Mouse (Mus musculus) activated CD4-positive, CD25-positive, alpha-beta regulatory T cell, adult 9 weeks (primary cell): ENCODE measurements around the gene Prdx6. TPM values are rescaled to one million over a fixed set of nuclear protein-coding genes. Genes with fewer than 3 reads are reported as not detected.

Source experiments
- polyA plus RNA-seq: library from polyadenylated mRNA; unstranded; fragments of 100-300 nt; shearing (Covaris generic); gene quantifications from one replicate; pipeline ENCODE4 v1.2.1, GENCODE M21; 2017

The Prdx6 gene
- 271 TPM for polyA plus RNA-seq

DNA sequence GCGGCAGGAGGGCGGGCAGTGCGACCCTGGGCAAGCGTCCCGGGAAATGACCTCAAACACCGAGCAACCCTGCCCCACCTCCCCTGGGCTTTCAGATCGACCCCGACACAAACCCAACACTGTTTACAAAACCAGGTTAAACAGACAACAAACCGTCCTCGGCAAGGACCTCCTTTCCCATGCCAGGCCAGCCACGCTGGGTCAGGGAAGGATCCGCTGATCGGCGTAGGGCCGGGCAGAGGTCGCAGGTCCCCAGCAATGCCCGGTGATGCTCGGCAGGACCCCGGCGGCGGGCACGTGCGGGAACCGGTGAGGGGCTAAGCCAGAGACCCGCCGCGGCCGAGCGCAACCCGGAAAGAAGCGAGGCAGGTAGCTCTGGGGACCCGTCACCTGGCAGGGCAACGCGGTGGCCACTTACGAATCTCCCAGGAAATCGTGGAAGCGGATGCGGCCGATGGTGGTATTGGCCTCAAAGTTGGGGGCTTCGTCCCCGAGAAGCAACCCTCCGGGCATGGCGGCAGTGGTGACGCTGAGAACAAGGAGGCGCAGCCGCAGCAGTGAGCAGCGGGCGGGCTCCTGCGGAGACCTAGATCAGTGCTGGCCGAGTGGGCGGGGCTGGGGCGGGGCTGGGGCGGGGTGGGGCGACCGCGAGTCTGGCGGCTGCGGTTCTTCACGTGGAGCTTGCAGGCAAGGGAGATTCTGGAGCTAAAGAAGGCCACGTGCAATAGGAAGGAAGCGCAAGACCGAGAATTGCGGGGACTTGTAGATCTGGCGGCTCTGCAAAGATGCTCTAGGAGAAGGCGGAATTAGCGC lies at the start of gene Prdx6:
Gene Prdx6 (minus strand): TSS at position 616 of the 813 bp plus-strand sequence.

Other genes with a start within 250 kb of the Prdx6 start
- 17.4 TPM for gene Zbtb37, start 216.4 kb downstream of the Prdx6 start, polyA plus RNA-seq
- gene Dars2, start 180.6 kb downstream of the Prdx6 start, polyA plus RNA-seq, result 22.7 TPM
- 17.4 TPM for gene Cenpl, start 180.5 kb downstream of the Prdx6 start, polyA plus RNA-seq
- 38.4 TPM for gene Klhl20, start 119.7 kb downstream of the Prdx6 start, polyA plus RNA-seq
- not detected for gene Ankrd45, start 108.5 kb downstream of the Prdx6 start, polyA plus RNA-seq
- gene Tex50, start 91.9 kb downstream of the Prdx6 start, polyA plus RNA-seq, result not detected
- 0.78 TPM for gene Tnfsf4, start 144.2 kb upstream of the Prdx6 start, polyA plus RNA-seq
- gene Tnfsf18, start 243.4 kb upstream of the Prdx6 start, polyA plus RNA-seq, result not detected